Mouse (Mus musculus) retina, embryonic 14.5 days (tissue): ENCODE results near the gene Atp5d.
A peak's percentile ranks its signal among the peaks of the same experiment; 100 is the strongest.

Source experiments
- DNase-seq: peaks from one replicate; pipeline ENCODE4 v3.0.0-alpha.2; 2015; ENCODE audit warnings: low spot score

Gene Atp5d

GRCm38 (mm10) chr10:80138553-80139438, at the start of gene Atp5d:
Gene Atp5d (plus strand): TSS chr10:80138632.
- peak; percentile 69 for DNase-seq

GRCm38 (mm10) chr10:80089146-80089545, 49.3 kb upstream of the Atp5d start:
- DNase-seq: no peak

- no peak for DNase-seq
Measured at GRCm38 (mm10) chr10:80091527-80091926, 46.9 kb upstream of the Atp5d start.

GRCm38 (mm10) chr10:80092690-80093089, 45.7 kb upstream of the Atp5d start:
- DNase-seq: no peak

GRCm38 (mm10) chr10:80094085-80094484, 44.3 kb upstream of the Atp5d start:
- no peak for DNase-seq

- no peak for DNase-seq
Measured at GRCm38 (mm10) chr10:80094684-80095083, 43.7 kb upstream of the Atp5d start.

- DNase-seq: no peak
Measured at GRCm38 (mm10) chr10:80095547-80095946, 42.9 kb upstream of the Atp5d start.

GRCm38 (mm10) chr10:80097275-80097674, 41.2 kb upstream of the Atp5d start:
- DNase-seq: no peak

- DNase-seq: no peak
Measured at GRCm38 (mm10) chr10:80098630-80099029, 39.8 kb upstream of the Atp5d start.

- DNase-seq: no peak
Measured at GRCm38 (mm10) chr10:80100982-80101381, 37.5 kb upstream of the Atp5d start.

GRCm38 (mm10) chr10:80102216-80102915, 36.1 kb upstream of the Atp5d start:
- peak; percentile 88 for DNase-seq

- DNase-seq: no peak
Measured at GRCm38 (mm10) chr10:80103032-80103431, 35.4 kb upstream of the Atp5d start.

- DNase-seq: no peak
Measured at GRCm38 (mm10) chr10:80104181-80104580, 34.3 kb upstream of the Atp5d start.

- DNase-seq: no peak
Measured at GRCm38 (mm10) chr10:80105460-80105859, 33.0 kb upstream of the Atp5d start, which contains the start of gene Sbno2. Gene Sbno2 (minus strand): TSS chr10:80105571.

GRCm38 (mm10) chr10:80105926-80106325, 32.5 kb upstream of the Atp5d start:
- no peak for DNase-seq

- DNase-seq: no peak
Measured at GRCm38 (mm10) chr10:80107678-80108077, 30.8 kb upstream of the Atp5d start.

GRCm38 (mm10) chr10:80114341-80115284, 23.8 kb upstream of the Atp5d start:
- peak; percentile 94 for DNase-seq

- DNase-seq: peak; percentile 100
Measured at GRCm38 (mm10) chr10:80115290-80115943, 23.0 kb upstream of the Atp5d start, which contains the start of gene Stk11. Gene Stk11 (plus strand): TSS chr10:80115803.

- peak; percentile 11 for DNase-seq
Measured at GRCm38 (mm10) chr10:80115944-80116335, 22.5 kb upstream of the Atp5d start.

- DNase-seq: peak; percentile 13
Measured at GRCm38 (mm10) chr10:80116563-80116926, 21.9 kb upstream of the Atp5d start.

GRCm38 (mm10) chr10:80116927-80117691, 21.3 kb upstream of the Atp5d start:
- DNase-seq: peak; percentile 24
